Mouse (Mus musculus) CD4-positive, CD25-positive, alpha-beta regulatory T cell (primary cell): ENCODE measurements around the gene Ypel2. TPM values are rescaled to one million over a fixed set of nuclear protein-coding genes. Genes with fewer than 3 reads are reported as not detected.

ENCODE experiments used
- polyA plus RNA-seq: library from polyadenylated mRNA; unstranded; fragments of 100-300 nt; shearing (Covaris generic); gene quantifications from one replicate; pipeline ENCODE4 v1.2.1, GENCODE M21; 2017

The Ypel2 gene
- 3.2 TPM for polyA plus RNA-seq

GRCm38 (mm10) chr11:86993041-86994037, at the start of gene Ypel2:
Gene Ypel2 (minus strand): TSS chr11:86993707.

Other genes starting within 250 kb of the Ypel2 start
- gene Cltc, start 236.1 kb downstream of the Ypel2 start, polyA plus RNA-seq: 125 TPM
- 36.5 TPM for gene Dhx40, start 186.0 kb downstream of the Ypel2 start, polyA plus RNA-seq
- 0.55 TPM for gene Gdpd1, start 80.4 kb upstream of the Ypel2 start, polyA plus RNA-seq
- gene Smg8, start 93.1 kb upstream of the Ypel2 start, polyA plus RNA-seq: 21.1 TPM
- gene Prr11, start 115.0 kb upstream of the Ypel2 start, polyA plus RNA-seq: 0.22 TPM
- gene Ska2, start 115.5 kb upstream of the Ypel2 start, polyA plus RNA-seq: 11.8 TPM
- gene Trim37, start 133.4 kb upstream of the Ypel2 start, polyA plus RNA-seq: 14.5 TPM